Mouse (Mus musculus): ENCODE measurements around the gene Tpst1.
A peak's percentile ranks its signal among the peaks of the same experiment; 100 is the strongest.
"Not testable (repeated sequence)": the region's sequence is repeated elsewhere in the genome, so short reads cannot be mapped to it uniquely, and the experiment has no call there.

Tpst1 gene

GRCm38 (mm10) chr5:130073026-130073425, at the start of gene Tpst1:
TSS of gene Tpst1 (plus strand) at chr5:130073326.
- no peak for DNase-seq (ENCODE audit: low spot score)

- peak; percentile 67 for DNase-seq (ENCODE audit: low spot score)
These were observed 49.2 kb upstream of the Tpst1 start for GRCm38 (mm10) chr5:130023767-130024539.

- DNase-seq (ENCODE audit: low spot score): no peak
These were observed 46.0 kb upstream of the Tpst1 start for GRCm38 (mm10) chr5:130027134-130027533.

- no peak for DNase-seq (ENCODE audit: low spot score)
These were observed 45.4 kb upstream of the Tpst1 start for GRCm38 (mm10) chr5:130027696-130028095.

GRCm38 (mm10) chr5:130029142-130029897, 43.8 kb upstream of the Tpst1 start, which contains the start of the genes Asl and Crcp:
TSS of gene Asl (minus strand) at chr5:130029247.
TSS of gene Crcp (plus strand) at chr5:130029290.
- DNase-seq (ENCODE audit: low spot score): peak; percentile 71

- DNase-seq (ENCODE audit: low spot score): no peak
These were observed 41.4 kb upstream of the Tpst1 start for GRCm38 (mm10) chr5:130031410-130032390.

- DNase-seq (ENCODE audit: low spot score): no peak
These were observed 39.3 kb upstream of the Tpst1 start for GRCm38 (mm10) chr5:130033869-130034268.

GRCm38 (mm10) chr5:130036300-130036699, 36.8 kb upstream of the Tpst1 start:
- DNase-seq (ENCODE audit: low spot score): not testable (repeated sequence)

- DNase-seq (ENCODE audit: low spot score): peak; percentile 35
These were observed 35.2 kb upstream of the Tpst1 start for GRCm38 (mm10) chr5:130037752-130038455.

- no peak for DNase-seq (ENCODE audit: low spot score)
These were observed 32.3 kb upstream of the Tpst1 start for GRCm38 (mm10) chr5:130040797-130041196.

GRCm38 (mm10) chr5:130041262-130041661, 31.9 kb upstream of the Tpst1 start:
- no peak for DNase-seq (ENCODE audit: low spot score)

- DNase-seq (ENCODE audit: low spot score): no peak
These were observed 29.4 kb upstream of the Tpst1 start for GRCm38 (mm10) chr5:130043741-130044140.

- peak; percentile 55 for DNase-seq (ENCODE audit: low spot score)
These were observed 28.9 kb upstream of the Tpst1 start for GRCm38 (mm10) chr5:130044201-130044695.

- no peak for DNase-seq (ENCODE audit: low spot score)
These were observed 27.0 kb upstream of the Tpst1 start for GRCm38 (mm10) chr5:130046100-130046499.

- DNase-seq (ENCODE audit: low spot score): no peak
These were observed 26.5 kb upstream of the Tpst1 start for GRCm38 (mm10) chr5:130046589-130046988.

GRCm38 (mm10) chr5:130047013-130047412, 26.1 kb upstream of the Tpst1 start:
- no peak for DNase-seq (ENCODE audit: low spot score)

GRCm38 (mm10) chr5:130048786-130049520, 24.2 kb upstream of the Tpst1 start:
- DNase-seq (ENCODE audit: low spot score): no peak

GRCm38 (mm10) chr5:130050416-130050815, 22.7 kb upstream of the Tpst1 start:
- no peak for DNase-seq (ENCODE audit: low spot score)

GRCm38 (mm10) chr5:130051073-130051860, 21.9 kb upstream of the Tpst1 start:
- DNase-seq (ENCODE audit: low spot score): no peak

- DNase-seq (ENCODE audit: low spot score): no peak
These were observed 20.6 kb upstream of the Tpst1 start for GRCm38 (mm10) chr5:130052510-130052909.
